Mouse (Mus musculus) liver, embryonic 12.5 days (tissue): ENCODE data around the gene Thoc7. TPM values are rescaled to one million over a fixed set of nuclear protein-coding genes. Genes with fewer than 3 reads are reported as not detected.

Experiments used
- ATAC-seq: fragments of 200-750 bp; cut with Nextera tagmentation; 2 replicates; pipeline ENCODE4 v1.8.0; 2017; ENCODE audit warnings: moderate number of reproducible peaks, mild to moderate bottlenecking, moderate library complexity
- H3K27ac ChIP-seq: fragments of 300-500 bp; sonication (generic); 2 replicates; pipeline ENCODE4 v1.5.1; 2016; ENCODE audit warnings: mild to moderate bottlenecking
- H3K27me3 ChIP-seq: fragments of 300-500 bp; sonication (generic); replicated peaks from 2 replicates; pipeline ENCODE4 v1.6.1; 2016; ENCODE audit warnings: mild to moderate bottlenecking, moderate library complexity
- H3K36me3 ChIP-seq: fragments of 300-500 bp; sonication (generic); 2 replicates; pipeline ENCODE4 v1.6.1; 2016; ENCODE audit warnings: mild to moderate bottlenecking, moderate library complexity
- H3K4me1 ChIP-seq: fragments of 300-500 bp; sonication (generic); 2 replicates; pipeline ENCODE4 v1.6.1; 2016
- H3K4me2 ChIP-seq: fragments of 300-500 bp; sonication (generic); 2 replicates; pipeline ENCODE4 v1.6.1; 2016; ENCODE audit warnings: mild to moderate bottlenecking, moderate library complexity
- H3K4me3 ChIP-seq: fragments of 300-500 bp; sonication (generic); 2 replicates; pipeline ENCODE4 v1.5.1; 2016; ENCODE audit warnings: mild to moderate bottlenecking, moderate library complexity
- H3K9ac ChIP-seq: fragments of 300-500 bp; sonication (generic); 2 replicates; pipeline ENCODE4 v1.6.1; 2016; ENCODE audit warnings: mild to moderate bottlenecking, moderate library complexity
- H3K9me3 ChIP-seq: fragments of 300-500 bp; sonication (generic); replicated peaks from 2 replicates; pipeline ENCODE4 v1.6.1; 2016; ENCODE audit warnings: mild to moderate bottlenecking, moderate library complexity
- WGBS: fragments of 180-500 bp; shearing (Covaris S2); methylation state at CpG from one replicate; pipeline ENCODE4 v1.1.7; 2016; ENCODE audit not compliant: insufficient replicate concordance; 5-methylcytosine and 5-hydroxymethylcytosine counted together
- polyA plus RNA-seq: library from polyadenylated mRNA; unstranded; fragments of >200 nt; fragmentation: Nextera tagmentation; extraction: Ambion mirVana; gene quantifications from 2 replicates; pipeline ENCODE4 v1.2.1, GENCODE M21; 2016

Gene Thoc7
- polyA plus RNA-seq, 1 experiment from 2014 or later, result 116 TPM

- no peaks in the 10 kb centered on the region for H3K27me3 ChIP-seq
- no peak overlapping the region for H3K9ac ChIP-seq
- H3K4me2 ChIP-seq, result no peak overlapping the region
- ATAC-seq, result no peak
- no peak overlapping the region for H3K4me3 ChIP-seq
- no peaks in the 10 kb centered on the region for H3K4me1 ChIP-seq
- no peaks in the 10 kb centered on the region for H3K36me3 ChIP-seq
- no peak overlapping the region for H3K27ac ChIP-seq
- no peaks in the 10 kb centered on the region for H3K9me3 ChIP-seq
- WGBS, result 38% methylated on average over 3 of the region's 3 CpGs
These were observed 44.0 kb downstream of the Thoc7 start for GRCm38 (mm10) chr14:13917630-13918029.

GRCm38 (mm10) chr14:13917208-13917607 is 44.4 kb downstream of the Thoc7 start:
- Histone ChIP-seq H3K9ac (no peak overlapping the region), H3K27me3 (no peaks in the 10 kb centered on the region), H3K27ac (no peak overlapping the region), H3K4me2 (no peak overlapping the region), H3K4me1 (no peaks in the 10 kb centered on the region), H3K9me3 (no peaks in the 10 kb centered on the region), H3K4me3 (no peak overlapping the region), H3K36me3 (no peaks in the 10 kb centered on the region)
- ATAC-seq, result no peak
- WGBS, result 71% methylated on average over 10 of the region's 10 CpGs

- H3K27me3 ChIP-seq, result no peaks in the 10 kb centered on the region
These were observed 46.4 kb downstream of the Thoc7 start for GRCm38 (mm10) chr14:13915207-13915606.

GRCm38 (mm10) chr14:13914387-13915082 is 47.1 kb downstream of the Thoc7 start, which contains the start of gene Gm281:
Gene Gm281 (minus strand): TSS chr14:13914478.
- no peak within 1 kb of the TSS for H3K4me2 ChIP-seq
- no peaks in the 10 kb centered on the region for H3K9me3 ChIP-seq
- WGBS, result 32% methylated on average over 1 of the region's 1 CpGs
- H3K36me3 ChIP-seq, result no peaks in the 10 kb centered on the region
- H3K27ac ChIP-seq, result no peak within 1 kb of the TSS
- H3K27me3 ChIP-seq, result no peaks in the 10 kb centered on the region
- H3K9ac ChIP-seq, result no peak within 1 kb of the TSS
- no peaks in the 10 kb centered on the region for H3K4me1 ChIP-seq
- no peak for ATAC-seq
- no peak within 1 kb of the TSS for H3K4me3 ChIP-seq

More at GRCm38 (mm10) chr14:13915207-13915606, 46.4 kb downstream of the Thoc7 start:
- no peak overlapping the region for H3K4me3 ChIP-seq
- WGBS, result 58% methylated on average over 4 of the region's 4 CpGs
- no peaks in the 10 kb centered on the region for H3K9me3 ChIP-seq
- H3K4me1 ChIP-seq, result no peaks in the 10 kb centered on the region
- no peaks in the 10 kb centered on the region for H3K36me3 ChIP-seq
- H3K27ac ChIP-seq, result no peak overlapping the region
- no peak overlapping the region for H3K9ac ChIP-seq
- ATAC-seq, result no peak
- no peak overlapping the region for H3K4me2 ChIP-seq

- no peaks in the 10 kb centered on the region for H3K9me3 ChIP-seq
- no peak overlapping the region for H3K9ac ChIP-seq
- 72% methylated on average over 2 of the region's 2 CpGs for WGBS
- H3K4me3 ChIP-seq, result no peak overlapping the region
- no peak overlapping the region for H3K27ac ChIP-seq
- H3K27me3 ChIP-seq, result no peaks in the 10 kb centered on the region
- H3K4me2 ChIP-seq, result no peak overlapping the region
- H3K4me1 ChIP-seq, result no peaks in the 10 kb centered on the region
- no peak for ATAC-seq
- H3K36me3 ChIP-seq, result no peaks in the 10 kb centered on the region
These were observed 51.5 kb downstream of the Thoc7 start for GRCm38 (mm10) chr14:13910148-13910547.

GRCm38 (mm10) chr14:13907145-13907544 is 54.5 kb downstream of the Thoc7 start:
- Histone ChIP-seq H3K4me2 (no peak overlapping the region), H3K9ac (no peak overlapping the region), H3K36me3 (no peaks in the 10 kb centered on the region), H3K4me3 (no peak overlapping the region), H3K9me3 (no peaks in the 10 kb centered on the region), H3K27me3 (no peaks in the 10 kb centered on the region), H3K27ac (no peak overlapping the region), H3K4me1 (no peaks in the 10 kb centered on the region)
- 66% methylated on average over 7 of the region's 7 CpGs for WGBS
- no peak for ATAC-seq

- ATAC-seq, result no peak
- WGBS, result 60% methylated on average over 1 of the region's 1 CpGs
- no peak overlapping the region for H3K4me2 ChIP-seq
- no peaks in the 10 kb centered on the region for H3K27me3 ChIP-seq
- no peaks in the 10 kb centered on the region for H3K9me3 ChIP-seq
- no peak overlapping the region for H3K9ac ChIP-seq
- H3K4me3 ChIP-seq, result no peak overlapping the region
- no peaks in the 10 kb centered on the region for H3K36me3 ChIP-seq
- H3K27ac ChIP-seq, result no peak overlapping the region
- H3K4me1 ChIP-seq, result no peaks in the 10 kb centered on the region
These were observed 55.2 kb downstream of the Thoc7 start for GRCm38 (mm10) chr14:13906461-13906860.

- no peaks in the 10 kb centered on the region for H3K36me3 ChIP-seq
- H3K4me2 ChIP-seq, result peak overlapping the region; percentile 73
- no peaks in the 10 kb centered on the region for H3K9me3 ChIP-seq
- peak overlapping the region; percentile 47 for H3K4me3 ChIP-seq
- ATAC-seq, result no peak
- 1% methylated on average over 22 of the region's 22 CpGs for WGBS
- no peaks in the 10 kb centered on the region for H3K4me1 ChIP-seq
- peaks cover 3% of the 10 kb centered on the region; the same call in 1 of the 2 replicates for H3K27me3 ChIP-seq
- H3K27ac ChIP-seq, result no peak overlapping the region
- H3K9ac ChIP-seq, result peak overlapping the region; percentile 35; the same call in 1 of the 2 replicates
These were observed 60.0 kb downstream of the Thoc7 start for GRCm38 (mm10) chr14:13901611-13902067.

Other genes starting within 250 kb of the Thoc7 start
- gene Gm281, start 47.4 kb downstream of the Thoc7 start, polyA plus RNA-seq, result not detected in 2 replicates
- 2.0 and 2.5 TPM in 2 replicates for gene Atxn7, start 412 bp downstream of the Thoc7 start, polyA plus RNA-seq
- gene Psmd6, start 159.1 kb upstream of the Thoc7 start, polyA plus RNA-seq, result 195 and 202 TPM in 2 replicates
- not detected in 2 replicates for gene Olfr720, start 225.0 kb upstream of the Thoc7 start, polyA plus RNA-seq